Mouse (Mus musculus) heart, adult 9 months (tissue): Measurements from ENCODE around the gene Top2a.
A peak's percentile ranks its signal among the peaks of the same experiment; 100 is the strongest.

Source experiments
- DNase-seq, 2 experiments: peaks; one replicate each; pipeline ENCODE4 v3.0.0; 2022; ENCODE audit warnings: low spot score in 2 of 2

The Top2a gene

GRCm38 (mm10) chr11:98964616-98965415 lies 59.2 kb downstream of the Top2a start:
- DNase-seq, result peak; percentile 65 to 75

- DNase-seq, result peak in 1 of 2 experiments; percentile 27
Measured at GRCm38 (mm10) chr11:98964201-98964615, 59.8 kb downstream of the Top2a start.

GRCm38 (mm10) chr11:98963191-98964021 lies 60.6 kb downstream of the Top2a start:
- peak; percentile 93 for DNase-seq

GRCm38 (mm10) chr11:98962421-98963095 lies 61.4 kb downstream of the Top2a start:
- no peak for DNase-seq

- peak in 1 of 2 experiments; percentile 25 for DNase-seq
Measured at GRCm38 (mm10) chr11:98961766-98962165, 62.2 kb downstream of the Top2a start.

GRCm38 (mm10) chr11:98961051-98961592 lies 62.9 kb downstream of the Top2a start:
- peak in 1 of 2 experiments; percentile 60 for DNase-seq

GRCm38 (mm10) chr11:98960313-98960906 lies 63.6 kb downstream of the Top2a start:
- peak; percentile 79 to 83 for DNase-seq

GRCm38 (mm10) chr11:98959437-98960312 lies 64.3 kb downstream of the Top2a start:
- peak; percentile 91 for DNase-seq

- no peak for DNase-seq
Measured at GRCm38 (mm10) chr11:98956340-98956739, 67.6 kb downstream of the Top2a start.

- DNase-seq, result no peak
Measured at GRCm38 (mm10) chr11:98955707-98956235, 68.2 kb downstream of the Top2a start.

GRCm38 (mm10) chr11:98954801-98955706 lies 68.9 kb downstream of the Top2a start:
- DNase-seq, result no peak

- DNase-seq, result peak; percentile 76 to 81
Measured at GRCm38 (mm10) chr11:98954373-98954772, 69.6 kb downstream of the Top2a start.

GRCm38 (mm10) chr11:98953835-98954320 lies 70.1 kb downstream of the Top2a start:
- DNase-seq, result no peak

- DNase-seq, result no peak
Measured at GRCm38 (mm10) chr11:98953361-98953760, 70.6 kb downstream of the Top2a start.

- no peak for DNase-seq
Measured at GRCm38 (mm10) chr11:98952736-98953135, 71.3 kb downstream of the Top2a start.

- DNase-seq, result no peak
Measured at GRCm38 (mm10) chr11:98952111-98952510, 71.9 kb downstream of the Top2a start.

GRCm38 (mm10) chr11:98951026-98951906 lies 72.7 kb downstream of the Top2a start:
- peak; percentile 94 for DNase-seq

GRCm38 (mm10) chr11:98950484-98950883 lies 73.5 kb downstream of the Top2a start:
- DNase-seq, result no peak
